ENCODE assay signal across 7 mouse cellular contexts in the genomic region with DNA sequence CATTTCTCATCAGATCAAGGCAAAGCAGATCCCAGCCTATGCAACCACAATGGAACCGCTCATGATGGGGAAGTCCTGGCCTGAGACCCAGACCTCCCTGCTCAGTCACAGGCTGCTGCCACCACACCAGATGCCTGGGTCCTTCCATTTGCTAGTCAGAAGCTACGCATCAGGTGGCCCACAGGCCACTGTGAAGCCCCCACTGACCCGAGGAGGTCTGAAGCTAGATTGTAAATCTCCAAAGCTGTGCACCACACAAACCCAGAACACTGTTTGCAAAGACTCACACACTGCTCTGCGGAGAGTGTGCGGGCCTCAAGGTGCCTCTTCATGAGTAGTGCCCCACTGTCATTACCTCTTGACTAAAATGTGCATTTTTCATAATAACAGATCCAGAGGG. TPM values are rescaled to one million over a fixed set of nuclear protein-coding genes. Genes with fewer than 3 reads are reported as not detected.
DNase-seq lines count a peak whose midpoint lies in the region; ATAC-seq and TF ChIP-seq lines count a peak whose summit lies in the region.

No protein-coding gene starts in this region.

- peaks cover 8% of the 10 kb centered on the region for H3K36me3 ChIP-seq in heart, embryonic 12.5 days
- no peaks in the 10 kb centered on the region for H3K36me3 ChIP-seq in heart, embryonic 11.5 days (ENCODE audit: control insufficient read depth, insufficient read depth, low read length)
- H3K36me3 ChIP-seq in lung, embryonic 14.5 days (ENCODE audit: insufficient read depth): 0 out of 2 replicates have a peak, but pooled peaks cover 3% of the 10 kb centered on the region
- H3K36me3 ChIP-seq in intestine, embryonic 15.5 days: no peaks in the 10 kb centered on the region
- no peaks in the 10 kb centered on the region for H3K36me3 ChIP-seq in stomach, embryonic 15.5 days

- WGBS in heart, embryonic 12.5 days: 86% methylated on average over 5 of the region's 5 CpGs
- WGBS in heart, embryonic 11.5 days (ENCODE audit: insufficient replicate concordance): 81% methylated on average over 5 of the region's 5 CpGs
- 91% methylated on average over 5 of the region's 5 CpGs for WGBS in lung, embryonic 14.5 days
- 86% methylated on average over 5 of the region's 5 CpGs for WGBS in intestine, embryonic 15.5 days
- WGBS in stomach, embryonic 15.5 days: 77% methylated on average over 5 of the region's 5 CpGs

- ATAC-seq in heart, embryonic 12.5 days (ENCODE audit: insufficient number of reproducible peaks, low FRiP score): no peak
- ATAC-seq in heart, embryonic 11.5 days (replicated peaks; ENCODE audit: insufficient number of reproducible peaks, low FRiP score, low TSS enrichment): no peak
- no peak for ATAC-seq in lung, embryonic 14.5 days (ENCODE audit: insufficient read depth)
- ATAC-seq in intestine, embryonic 15.5 days: no peak
- ATAC-seq in stomach, embryonic 15.5 days (ENCODE audit: insufficient read depth, low FRiP score, low read depth): no peak

- H3K9ac ChIP-seq in heart, embryonic 12.5 days: no peak overlapping the region
- H3K9ac ChIP-seq in heart, embryonic 11.5 days (ENCODE audit: low read depth, low read length): no peak overlapping the region
- H3K9ac ChIP-seq in lung, embryonic 14.5 days: no peak overlapping the region
- no peak overlapping the region for H3K9ac ChIP-seq in intestine, embryonic 15.5 days
- no peak overlapping the region for H3K9ac ChIP-seq in stomach, embryonic 15.5 days

- peaks cover 5% of the 10 kb centered on the region; the same call in 1 of the 2 replicates for H3K9me3 ChIP-seq in heart, embryonic 12.5 days (replicated peaks)
- no peaks in the 10 kb centered on the region for H3K9me3 ChIP-seq in heart, embryonic 11.5 days (replicated peaks; ENCODE audit: control insufficient read depth, low read length)
- H3K9me3 ChIP-seq in lung, embryonic 14.5 days (ENCODE audit: low read depth, low read length): no peaks in the 10 kb centered on the region
- no peaks in the 10 kb centered on the region for H3K9me3 ChIP-seq in intestine, embryonic 15.5 days
- no peaks in the 10 kb centered on the region for H3K9me3 ChIP-seq in stomach, embryonic 15.5 days

- TF ChIP-seq CTCF in lung, embryonic 14.5 days (IDR thresholded peaks at IDR 0.05; ENCODE audit: low read depth): no peak

- no peaks in the 10 kb centered on the region for H3K27me3 ChIP-seq in heart, embryonic 12.5 days (replicated peaks)
- peaks cover 8% of the 10 kb centered on the region; the same call in 1 of the 2 replicates for H3K27me3 ChIP-seq in heart, embryonic 11.5 days (ENCODE audit: control insufficient read depth, insufficient read depth, low read length)
- H3K27me3 ChIP-seq in lung, embryonic 14.5 days (ENCODE audit: insufficient read depth, low read length): no peaks in the 10 kb centered on the region
- H3K27me3 ChIP-seq in intestine, embryonic 15.5 days (replicated peaks): no peaks in the 10 kb centered on the region
- H3K27me3 ChIP-seq in stomach, embryonic 15.5 days (replicated peaks): no peaks in the 10 kb centered on the region

- no peak overlapping the region for H3K4me3 ChIP-seq in heart, embryonic 12.5 days
- H3K4me3 ChIP-seq in heart, embryonic 11.5 days (ENCODE audit: low read depth, low read length): no peak overlapping the region
- no peak overlapping the region for H3K4me3 ChIP-seq in lung, embryonic 14.5 days (ENCODE audit: low read depth, low read length)
- no peak overlapping the region for H3K4me3 ChIP-seq in intestine, embryonic 15.5 days (replicated peaks)
- H3K4me3 ChIP-seq in stomach, embryonic 15.5 days (replicated peaks): no peak overlapping the region

- H3K4me1 ChIP-seq in heart, embryonic 12.5 days (replicated peaks): peaks cover 46% of the 10 kb centered on the region
- H3K4me1 ChIP-seq in heart, embryonic 11.5 days (ENCODE audit: control insufficient read depth, insufficient read depth, low read length): peaks cover 22% of the 10 kb centered on the region
- 0 out of 2 replicates have a peak, but pooled peaks cover 4% of the 10 kb centered on the region for H3K4me1 ChIP-seq in lung, embryonic 14.5 days (ENCODE audit: insufficient read depth)
- peaks cover 19% of the 10 kb centered on the region for H3K4me1 ChIP-seq in intestine, embryonic 15.5 days (replicated peaks)
- peaks cover 21% of the 10 kb centered on the region for H3K4me1 ChIP-seq in stomach, embryonic 15.5 days

- H3K27ac ChIP-seq in heart, embryonic 12.5 days (ENCODE audit: poor library complexity, severe bottlenecking): peak overlapping the region; percentile 17; the same call in 1 of the 2 replicates
- no peak overlapping the region for H3K27ac ChIP-seq in heart, embryonic 11.5 days (ENCODE audit: low read depth, low read length)
- H3K27ac ChIP-seq in lung, embryonic 14.5 days (ENCODE audit: low read depth): 0 out of 2 replicates have a peak overlapping the region, but pooled peaks have one; percentile 16
- peak overlapping the region; percentile 30 for H3K27ac ChIP-seq in intestine, embryonic 15.5 days
- H3K27ac ChIP-seq in stomach, embryonic 15.5 days: peak overlapping the region; percentile 12; the same call in 1 of the 2 replicates

- H3K4me2 ChIP-seq in heart, embryonic 12.5 days: no peak overlapping the region
- no peak overlapping the region for H3K4me2 ChIP-seq in heart, embryonic 11.5 days
- no peak overlapping the region for H3K4me2 ChIP-seq in lung, embryonic 14.5 days
- H3K4me2 ChIP-seq in intestine, embryonic 15.5 days (replicated peaks): no peak overlapping the region
- no peak overlapping the region for H3K4me2 ChIP-seq in stomach, embryonic 15.5 days

- DNase-seq in lung, embryonic 14.5 days: no peak
- no peak for DNase-seq in lung, postnatal 36 days
- no peak for DNase-seq in layer of hippocampus, adult 8-10 months (ENCODE audit: low spot score in 2 of 2)

RNA-seq across cellular contexts. Expression of gene Capn7, which starts 49.0 kb away (rescaled TPM):
- polyA plus RNA-seq in heart, embryonic 12.5 days (2016; fragmentation: Nextera tagmentation; extraction: Ambion mirVana): 42.7 and 42.9 TPM in 2 replicates
- polyA plus RNA-seq in heart, embryonic 11.5 days (2014; fragmentation: Nextera tagmentation; extraction: Ambion mirVana): 35.4 and 42.2 TPM in 2 replicates
- 37.4 and 38.3 TPM in 2 replicates for polyA plus RNA-seq in lung, embryonic 14.5 days (2014; fragmentation: Nextera tagmentation; extraction: Ambion mirVana)
- 34.9 and 36.5 TPM in 2 replicates for polyA plus RNA-seq in intestine, embryonic 15.5 days (2015; fragmentation: Nextera tagmentation; extraction: Ambion mirVana)
- polyA plus RNA-seq in stomach, embryonic 15.5 days (2015; fragmentation: Nextera tagmentation; extraction: Ambion mirVana): 37.8 and 41.8 TPM in 2 replicates
- 10 to 100 TPM; 34.9 to 44.0 (median 40.9) TPM for total RNA-seq in layer of hippocampus, adult 8-10 months (2022)

RNA-seq across cellular contexts. Expression of gene Sh3bp5, which starts 50.5 kb away (rescaled TPM):
- 29.9 and 30.2 TPM in 2 replicates for polyA plus RNA-seq in heart, embryonic 12.5 days (2016; fragmentation: Nextera tagmentation; extraction: Ambion mirVana)
- polyA plus RNA-seq in heart, embryonic 11.5 days (2014; fragmentation: Nextera tagmentation; extraction: Ambion mirVana): 10.9 and 16.8 TPM in 2 replicates
- 12.8 and 14.8 TPM in 2 replicates for polyA plus RNA-seq in lung, embryonic 14.5 days (2014; fragmentation: Nextera tagmentation; extraction: Ambion mirVana)
- polyA plus RNA-seq in intestine, embryonic 15.5 days (2015; fragmentation: Nextera tagmentation; extraction: Ambion mirVana): 18.1 and 20.6 TPM in 2 replicates
- polyA plus RNA-seq in stomach, embryonic 15.5 days (2015; fragmentation: Nextera tagmentation; extraction: Ambion mirVana): 19.8 and 22.0 TPM in 2 replicates
- 100 to 1,000 TPM; 105 to 134 (median 117) TPM for total RNA-seq in layer of hippocampus, adult 8-10 months (2022)
